Mouse (Mus musculus) heart, adult 2 months (tissue): ENCODE data around the gene Aagab. TPM values are rescaled to one million over a fixed set of nuclear protein-coding genes. Genes with fewer than 3 reads are reported as not detected.

ENCODE experiments used
- DNase-seq, 2 experiments: peaks; one replicate each; pipeline ENCODE4 v3.0.0; 2021
- H3K27ac ChIP-seq: fragments of 200-600 bp; 2 replicates; pipeline ENCODE4 v1.8.1; 2022
- H3K27me3 ChIP-seq: fragments of 200-500 bp; 2 replicates; pipeline ENCODE4 v1.6.1; 2012; ENCODE audit warnings: mild to moderate bottlenecking, low read length, inconsistent platforms, mixed read lengths; ENCODE audit not compliant: control insufficient read depth, insufficient read depth
- H3K36me3 ChIP-seq: fragments of 200-500 bp; 2 replicates; pipeline ENCODE4 v1.6.1; 2012; ENCODE audit warnings: low read length, inconsistent platforms; ENCODE audit not compliant: control insufficient read depth, insufficient read depth
- H3K4me1 ChIP-seq: fragments of 200-500 bp; 2 replicates; pipeline ENCODE4 v1.6.1; 2011; ENCODE audit warnings: low read length; ENCODE audit not compliant: control insufficient read depth, insufficient read depth
- H3K4me3 ChIP-seq: fragments of 200-600 bp; 2 replicates; pipeline ENCODE4 v1.8.1; 2022
- H3K79me2 ChIP-seq: fragments of 200-500 bp; replicated peaks from 2 replicates; pipeline ENCODE4 v1.6.1; 2012; ENCODE audit warnings: mild to moderate bottlenecking, inconsistent platforms, low read length, moderate library complexity, mixed read lengths; ENCODE audit not compliant: control insufficient read depth, insufficient read depth
- H3K9ac ChIP-seq: fragments of 200-500 bp; 2 replicates; pipeline ENCODE4 v1.6.1; 2012; ENCODE audit warnings: low read depth, mild to moderate bottlenecking, control low read depth, inconsistent platforms, low read length, mixed read lengths
- CTCF ChIP-seq: fragments of 200-600 bp; IDR thresholded peaks from 2 replicates; pipeline ENCODE4 v1.8.1; 2022; ENCODE audit warnings: antibody characterized with exemption, mild to moderate bottlenecking, moderate library complexity
- EP300 ChIP-seq: fragments of 200-500 bp; IDR thresholded peaks from 2 replicates; pipeline ENCODE4 v1.6.1; 2011; ENCODE audit warnings: low read depth, low read length, control low read depth; ENCODE audit not compliant: insufficient read depth
- POLR2A ChIP-seq: fragments of 200-500 bp; IDR thresholded peaks from 2 replicates; pipeline ENCODE4 v1.6.1; 2011; ENCODE audit warnings: mild to moderate bottlenecking, low read depth, low read length, control low read depth; ENCODE audit not compliant: insufficient read depth
- WGBS: fragments of 180-500 bp; shearing (Covaris S2); methylation state at CpG from one replicate; pipeline ENCODE4 v1.1.7; 2018; 5-methylcytosine and 5-hydroxymethylcytosine counted together
- intact Hi-C: fragments of 180-260 bp; cut with DNase I; formaldehyde crosslinking; loops from one replicate; pipeline ENCODE4 v1.15.1; 2025
- polyA plus RNA-seq: library from polyadenylated mRNA; depleted of rRNA; stranded (reverse); fragments of >200 nt; gene quantifications from 2 replicates; pipeline ENCODE4 v1.2.3, GENCODE M21; 2012
- total RNA-seq, 2 experiments: library from RNA; stranded (reverse); gene quantifications; 2 replicates each; pipeline ENCODE4 v1.2.3; 2021

The Aagab gene
- total and polyA plus RNA-seq, 3 experiments = 6.8 to 19.2 (median 17.0) TPM

GRCm38 (mm10) chr9:63590592-63590991 is 11.9 kb upstream of the Aagab start:
- Histone ChIP-seq H3K27me3 (no peaks in the 10 kb centered on the region; the same call in 1 of the 2 replicates), H3K27ac (no peak overlapping the region), H3K9ac (no peak overlapping the region), H3K36me3 (no peaks in the 10 kb centered on the region), H3K4me1 (no peaks in the 10 kb centered on the region), H3K4me3 (no peak overlapping the region), H3K79me2 (no peaks in the 10 kb centered on the region)
- 97% methylated on average over 4 of the region's 4 CpGs for WGBS
- intact Hi-C loops = no loop called here
- DNase-seq = no peak
- TF ChIP-seq CTCF = no peak

GRCm38 (mm10) chr9:63591661-63592256 is 10.7 kb upstream of the Aagab start:
- Histone ChIP-seq H3K36me3 (no peaks in the 10 kb centered on the region), H3K4me3 (no peak overlapping the region), H3K79me2 (no peaks in the 10 kb centered on the region), H3K4me1 (no peaks in the 10 kb centered on the region), H3K27ac (no peak overlapping the region), H3K27me3 (no peaks in the 10 kb centered on the region; the same call in 1 of the 2 replicates), H3K9ac (no peak overlapping the region)
- intact Hi-C loops = no loop called here
- TF ChIP-seq CTCF = no peak
- no peak for TF ChIP-seq POLR2A
- no peak for TF ChIP-seq EP300
- DNase-seq = no peak
- 66% methylated on average over 8 of the region's 8 CpGs for WGBS

GRCm38 (mm10) chr9:63595032-63595431 is 7.4 kb upstream of the Aagab start:
- TF ChIP-seq POLR2A (no peak), EP300 (no peak), CTCF (no peak)
- no peaks in the 10 kb centered on the region for H3K36me3 ChIP-seq
- WGBS = 92% methylated on average over 1 of the region's 1 CpGs
- intact Hi-C loops = no loop called here
- H3K27ac ChIP-seq = no peak overlapping the region
- no peaks in the 10 kb centered on the region; the same call in 1 of the 2 replicates for H3K27me3 ChIP-seq
- DNase-seq = no peak
- no peaks in the 10 kb centered on the region for H3K79me2 ChIP-seq
- no peak overlapping the region for H3K4me3 ChIP-seq
- no peak overlapping the region for H3K9ac ChIP-seq
- H3K4me1 ChIP-seq = no peaks in the 10 kb centered on the region

GRCm38 (mm10) chr9:63595652-63596051 is 6.8 kb upstream of the Aagab start:
- H3K4me3 ChIP-seq = no peak overlapping the region
- no peak for DNase-seq
- intact Hi-C loops = no loop called here
- no peak overlapping the region for H3K9ac ChIP-seq
- no peak overlapping the region for H3K27ac ChIP-seq
- TF ChIP-seq EP300 (no peak), CTCF (no peak), POLR2A (no peak)
- 83% methylated on average over 8 of the region's 8 CpGs for WGBS
- no peaks in the 10 kb centered on the region for H3K4me1 ChIP-seq
- H3K79me2 ChIP-seq = no peaks in the 10 kb centered on the region
- no peaks in the 10 kb centered on the region; the same call in 1 of the 2 replicates for H3K27me3 ChIP-seq
- no peaks in the 10 kb centered on the region for H3K36me3 ChIP-seq

GRCm38 (mm10) chr9:63596660-63597059 is 5.8 kb upstream of the Aagab start:
- WGBS = 50% methylated on average over 9 of the region's 9 CpGs

GRCm38 (mm10) chr9:63603849-63604248 is 1.4 kb downstream of the Aagab start:
- no peaks in the 10 kb centered on the region for H3K27me3 ChIP-seq
- no peak overlapping the region for H3K4me3 ChIP-seq
- intact Hi-C loops = loop anchor here (5.0 to 10.0 kb wide), 2 partner anchors 153 to 209 kb away; partner anchors contain the start of genes 2300009A05Rik and Smad3
- peaks cover 5% of the 10 kb centered on the region for H3K4me1 ChIP-seq
- peak in 1 of 2 experiments; percentile 31 for DNase-seq
- WGBS = 41% methylated on average over 6 of the region's 6 CpGs
- no peak overlapping the region for H3K27ac ChIP-seq
- H3K36me3 ChIP-seq = no peaks in the 10 kb centered on the region
- no peaks in the 10 kb centered on the region; the same call in 1 of the 2 replicates for H3K79me2 ChIP-seq
- no peak for TF ChIP-seq CTCF
- TF ChIP-seq POLR2A = no peak
- TF ChIP-seq EP300 = no peak
- H3K9ac ChIP-seq = no peak overlapping the region

More at GRCm38 (mm10) chr9:63596660-63597059, 5.8 kb upstream of the Aagab start:
- H3K79me2 ChIP-seq = no peaks in the 10 kb centered on the region
- no peaks in the 10 kb centered on the region; the same call in 1 of the 2 replicates for H3K27me3 ChIP-seq
- intact Hi-C loops = no loop called here
- no peak overlapping the region for H3K4me3 ChIP-seq
- no peak overlapping the region for H3K9ac ChIP-seq
- no peaks in the 10 kb centered on the region for H3K4me1 ChIP-seq
- no peak for DNase-seq
- no peaks in the 10 kb centered on the region for H3K36me3 ChIP-seq
- TF ChIP-seq EP300 (no peak), CTCF (no peak), POLR2A (no peak)
- H3K27ac ChIP-seq = no peak overlapping the region
